Mouse (Mus musculus) hindbrain, embryonic 16.5 days (tissue): ENCODE measurements around the gene Mrps34. TPM values are rescaled to one million over a fixed set of nuclear protein-coding genes. Genes with fewer than 3 reads are reported as not detected.

Experiments
- ATAC-seq: fragments of 200-750 bp; cut with Nextera tagmentation; 2 replicates; pipeline ENCODE4 v1.8.0; 2017; ENCODE audit warnings: moderate TSS enrichment, moderate library complexity
- H3K27ac ChIP-seq: fragments of 300-500 bp; sonication (generic); 2 replicates; pipeline ENCODE4 v1.5.1; 2014; ENCODE audit warnings: low read depth, mild to moderate bottlenecking, control low read depth, low read length, moderate library complexity
- H3K27me3 ChIP-seq: fragments of 300-500 bp; sonication (generic); replicated peaks from 2 replicates; pipeline ENCODE4 v1.6.1; 2014; ENCODE audit warnings: low read length; ENCODE audit not compliant: control insufficient read depth, insufficient read depth
- H3K36me3 ChIP-seq: fragments of 300-500 bp; sonication (generic); 2 replicates; pipeline ENCODE4 v1.6.1; 2014; ENCODE audit warnings: mild to moderate bottlenecking, low read length, moderate library complexity, mixed read lengths; ENCODE audit not compliant: control insufficient read depth, insufficient read depth
- H3K4me1 ChIP-seq: fragments of 300-500 bp; sonication (generic); 2 replicates; pipeline ENCODE4 v1.6.1; 2014; ENCODE audit warnings: low read depth, low read length; ENCODE audit not compliant: control insufficient read depth, insufficient read depth
- H3K4me2 ChIP-seq: fragments of 300-500 bp; sonication (generic); 2 replicates; pipeline ENCODE4 v1.6.1; 2014; ENCODE audit warnings: mild to moderate bottlenecking, low read length, control low read depth, moderate library complexity
- H3K4me3 ChIP-seq: fragments of 300-500 bp; sonication (generic); 2 replicates; pipeline ENCODE4 v1.5.1; 2014; ENCODE audit warnings: mild to moderate bottlenecking, low read length, control low read depth, moderate library complexity
- H3K9ac ChIP-seq: fragments of 300-500 bp; sonication (generic); 2 replicates; pipeline ENCODE4 v1.6.1; 2014; ENCODE audit warnings: low read depth, mild to moderate bottlenecking, control low read depth, low read length, moderate library complexity
- H3K9me3 ChIP-seq: fragments of 300-500 bp; sonication (generic); 2 replicates; pipeline ENCODE4 v1.6.1; 2014; ENCODE audit warnings: mild to moderate bottlenecking, low read length, moderate library complexity; ENCODE audit not compliant: control insufficient read depth
- WGBS: fragments of 180-500 bp; shearing (Covaris S2); extraction: QIAGEN DNeasy Blood & Tissue Kit; methylation state at CpG from one replicate; pipeline ENCODE4 v1.1.7; 2014; 5-methylcytosine and 5-hydroxymethylcytosine counted together
- polyA plus RNA-seq: library from polyadenylated mRNA; unstranded; fragments of >200 nt; fragmentation: Nextera tagmentation; extraction: Ambion mirVana; gene quantifications from 2 replicates; pipeline ENCODE4 v1.2.1, GENCODE M21; 2015

The Mrps34 gene
- polyA plus RNA-seq, 1 experiment from 2014 or later = 89.0 TPM

GRCm38 (mm10) chr17:24857831-24858470, 37.0 kb upstream of the Mrps34 start:
- Histone ChIP-seq H3K4me2 (no peak overlapping the region), H3K27ac (no peak overlapping the region), H3K9ac (no peak overlapping the region), H3K4me1 (no peaks in the 10 kb centered on the region), H3K9me3 (no peaks in the 10 kb centered on the region), H3K4me3 (no peak overlapping the region), H3K27me3 (no peaks in the 10 kb centered on the region), H3K36me3 (peaks cover 22% of the 10 kb centered on the region)
- no peak for ATAC-seq
- 87% methylated on average over 8 of the region's 8 CpGs for WGBS

GRCm38 (mm10) chr17:24858967-24859366, 35.9 kb upstream of the Mrps34 start:
- ATAC-seq = no peak
- H3K4me3 ChIP-seq = no peak overlapping the region
- no peak overlapping the region for H3K27ac ChIP-seq
- H3K4me2 ChIP-seq = no peak overlapping the region
- no peak overlapping the region for H3K9ac ChIP-seq
- H3K9me3 ChIP-seq = no peaks in the 10 kb centered on the region
- WGBS = 81% methylated on average over 6 of the region's 6 CpGs
- H3K27me3 ChIP-seq = no peaks in the 10 kb centered on the region
- peaks cover 23% of the 10 kb centered on the region for H3K36me3 ChIP-seq
- H3K4me1 ChIP-seq = no peaks in the 10 kb centered on the region

GRCm38 (mm10) chr17:24860076-24860475, 34.8 kb upstream of the Mrps34 start:
- Histone ChIP-seq H3K9me3 (no peaks in the 10 kb centered on the region), H3K9ac (no peak overlapping the region), H3K27ac (no peak overlapping the region), H3K27me3 (no peaks in the 10 kb centered on the region), H3K4me1 (no peaks in the 10 kb centered on the region), H3K4me2 (no peak overlapping the region), H3K36me3 (peaks cover 25% of the 10 kb centered on the region), H3K4me3 (no peak overlapping the region)
- ATAC-seq = no peak
- 94% methylated on average over 8 of the region's 8 CpGs for WGBS

- Histone ChIP-seq H3K27ac (no peak overlapping the region), H3K9ac (no peak overlapping the region), H3K36me3 (peaks cover 25% of the 10 kb centered on the region), H3K9me3 (no peaks in the 10 kb centered on the region), H3K4me2 (no peak overlapping the region), H3K4me1 (no peaks in the 10 kb centered on the region), H3K27me3 (no peaks in the 10 kb centered on the region), H3K4me3 (no peak overlapping the region)
- WGBS = 95% methylated on average over 3 of the region's 3 CpGs
- no peak for ATAC-seq
These were observed 33.1 kb upstream of the Mrps34 start for GRCm38 (mm10) chr17:24861785-24862184.

GRCm38 (mm10) chr17:24865776-24866175, 29.1 kb upstream of the Mrps34 start, which contains the start of gene Igfals:
Igfals (plus strand) TSS chr17:24865997.
- H3K9me3 ChIP-seq = no peaks in the 10 kb centered on the region
- ATAC-seq = no peak
- H3K4me3 ChIP-seq = no peak within 1 kb of the TSS
- H3K9ac ChIP-seq = no peak within 1 kb of the TSS
- no peaks in the 10 kb centered on the region for H3K27me3 ChIP-seq
- H3K27ac ChIP-seq = no peak within 1 kb of the TSS
- H3K4me2 ChIP-seq = no peak within 1 kb of the TSS
- H3K36me3 ChIP-seq = peaks cover 20% of the 10 kb centered on the region
- WGBS = 90% methylated on average over 8 of the region's 8 CpGs
- no peaks in the 10 kb centered on the region for H3K4me1 ChIP-seq

GRCm38 (mm10) chr17:24867914-24868313, 27.0 kb upstream of the Mrps34 start:
- Histone ChIP-seq H3K4me2 (no peak overlapping the region), H3K27ac (no peak overlapping the region), H3K4me3 (no peak overlapping the region), H3K36me3 (peaks cover 12% of the 10 kb centered on the region), H3K9ac (no peak overlapping the region), H3K9me3 (no peaks in the 10 kb centered on the region), H3K4me1 (no peaks in the 10 kb centered on the region), H3K27me3 (no peaks in the 10 kb centered on the region)
- ATAC-seq = no peak
- WGBS = 96% methylated on average over 10 of the region's 10 CpGs

- no peak for ATAC-seq
- WGBS = 44% methylated on average over 4 of the region's 4 CpGs
- no peak overlapping the region for H3K27ac ChIP-seq
- H3K36me3 ChIP-seq = no peaks in the 10 kb centered on the region
- H3K9me3 ChIP-seq = no peaks in the 10 kb centered on the region
- H3K4me2 ChIP-seq = no peak overlapping the region
- no peaks in the 10 kb centered on the region for H3K27me3 ChIP-seq
- no peak overlapping the region for H3K9ac ChIP-seq
- H3K4me1 ChIP-seq = no peaks in the 10 kb centered on the region
- H3K4me3 ChIP-seq = no peak overlapping the region
These were observed 21.1 kb upstream of the Mrps34 start for GRCm38 (mm10) chr17:24873695-24874404.

- no peak overlapping the region for H3K9ac ChIP-seq
- ATAC-seq = no peak
- 53% methylated on average over 1 of the region's 1 CpGs for WGBS
These were observed 20.5 kb upstream of the Mrps34 start for GRCm38 (mm10) chr17:24874405-24874745.

GRCm38 (mm10) chr17:24874989-24875388, 19.9 kb upstream of the Mrps34 start:
- Histone ChIP-seq H3K4me3 (no peak overlapping the region), H3K4me2 (no peak overlapping the region), H3K27ac (no peak overlapping the region), H3K9me3 (no peaks in the 10 kb centered on the region), H3K27me3 (no peaks in the 10 kb centered on the region), H3K9ac (no peak overlapping the region), H3K36me3 (no peaks in the 10 kb centered on the region), H3K4me1 (no peaks in the 10 kb centered on the region)
- no peak for ATAC-seq
- WGBS = 79% methylated on average over 8 of the region's 8 CpGs

More at GRCm38 (mm10) chr17:24874405-24874745, 20.5 kb upstream of the Mrps34 start:
- H3K4me2 ChIP-seq = no peak overlapping the region
- no peaks in the 10 kb centered on the region for H3K27me3 ChIP-seq
- H3K36me3 ChIP-seq = no peaks in the 10 kb centered on the region
- no peaks in the 10 kb centered on the region for H3K9me3 ChIP-seq
- H3K4me3 ChIP-seq = no peak overlapping the region
- H3K27ac ChIP-seq = no peak overlapping the region
- H3K4me1 ChIP-seq = no peaks in the 10 kb centered on the region
